Mouse (Mus musculus) kidney, adult 9 months (tissue): Measurements from ENCODE around the gene Gsdma3.
"Not testable (repeated sequence)": the region's sequence is repeated elsewhere in the genome, so short reads cannot be mapped to it uniquely, and the experiment has no call there.

ENCODE experiments used
- DNase-seq: peaks from one replicate; pipeline ENCODE4 v3.0.0; 2022

Gene Gsdma3

GRCm38 (mm10) chr11:98597363-98597762, 28.8 kb upstream of the Gsdma3 start:
- DNase-seq = peak; percentile 60

- DNase-seq = no peak
Observed at GRCm38 (mm10) chr11:98597991-98598390, 28.2 kb upstream of the Gsdma3 start, which contains the start of gene Lrrc3c. Gene Lrrc3c (plus strand): TSS chr11:98598291.

- no peak for DNase-seq
Observed at GRCm38 (mm10) chr11:98598851-98599290, 27.3 kb upstream of the Gsdma3 start.

GRCm38 (mm10) chr11:98599291-98599690, 26.9 kb upstream of the Gsdma3 start:
- DNase-seq = no peak

- no peak for DNase-seq
Observed at GRCm38 (mm10) chr11:98602090-98602690, 24.0 kb upstream of the Gsdma3 start.

GRCm38 (mm10) chr11:98603953-98604352, 22.2 kb upstream of the Gsdma3 start:
- no peak for DNase-seq

GRCm38 (mm10) chr11:98604911-98605310, 21.2 kb upstream of the Gsdma3 start:
- not testable (repeated sequence) for DNase-seq

GRCm38 (mm10) chr11:98606763-98607162, 19.4 kb upstream of the Gsdma3 start:
- peak; percentile 60 for DNase-seq

- DNase-seq = no peak
Observed at GRCm38 (mm10) chr11:98620791-98621190, 5.4 kb upstream of the Gsdma3 start.

GRCm38 (mm10) chr11:98623981-98624380, 2.2 kb upstream of the Gsdma3 start:
- DNase-seq = peak; percentile 56

- not testable (repeated sequence) for DNase-seq
Observed at GRCm38 (mm10) chr11:98624381-98624780, 1.8 kb upstream of the Gsdma3 start.

- DNase-seq = no peak
Observed at GRCm38 (mm10) chr11:98628706-98629105, 2.5 kb downstream of the Gsdma3 start.

GRCm38 (mm10) chr11:98630646-98631045, 4.5 kb downstream of the Gsdma3 start:
- no peak for DNase-seq

- peak; percentile 30 for DNase-seq
Observed at GRCm38 (mm10) chr11:98635312-98635970, 9.3 kb downstream of the Gsdma3 start.

GRCm38 (mm10) chr11:98637501-98637900, 11.3 kb downstream of the Gsdma3 start:
- no peak for DNase-seq

- no peak for DNase-seq
Observed at GRCm38 (mm10) chr11:98640091-98640490, 13.9 kb downstream of the Gsdma3 start.

GRCm38 (mm10) chr11:98644757-98645156, 18.6 kb downstream of the Gsdma3 start:
- DNase-seq = peak; percentile 74

GRCm38 (mm10) chr11:98645946-98646345, 19.8 kb downstream of the Gsdma3 start:
- DNase-seq = peak; percentile 61

GRCm38 (mm10) chr11:98646459-98646858, 20.3 kb downstream of the Gsdma3 start, which contains the start of gene Gsdma2:
Gene Gsdma2 (plus strand): TSS chr11:98646759.
- no peak for DNase-seq

- DNase-seq = peak; percentile 67
Observed at GRCm38 (mm10) chr11:98655076-98655475, 28.9 kb downstream of the Gsdma3 start.

GRCm38 (mm10) chr11:98660517-98660916, 34.4 kb downstream of the Gsdma3 start:
- DNase-seq = peak; percentile 60

- DNase-seq = no peak
Observed at GRCm38 (mm10) chr11:98664091-98664490, 37.9 kb downstream of the Gsdma3 start, which contains the start of gene Gsdma. Gene Gsdma (plus strand): TSS chr11:98664351.

GRCm38 (mm10) chr11:98668984-98669383, 42.8 kb downstream of the Gsdma3 start:
- DNase-seq = no peak

- no peak for DNase-seq
Observed at GRCm38 (mm10) chr11:98671284-98671815, 45.2 kb downstream of the Gsdma3 start.
